Mouse (Mus musculus) lung, adult 2 months (tissue): ENCODE measurements around the gene Ptpdc1.

Experiments
- CTCF ChIP-seq: fragments of 200-500 bp; IDR thresholded peaks from 2 replicates; pipeline ENCODE4 v1.5.1; 2011; ENCODE audit warnings: mild to moderate bottlenecking, low read length, control low read depth; ENCODE audit not compliant: insufficient read depth
- POLR2A ChIP-seq: fragments of 200-500 bp; IDR thresholded peaks from 2 replicates; pipeline ENCODE4 v1.6.1; 2011; ENCODE audit warnings: low read depth, mild to moderate bottlenecking, control low read depth, low read length, borderline replicate concordance; ENCODE audit errors: extremely low read depth

DNA sequence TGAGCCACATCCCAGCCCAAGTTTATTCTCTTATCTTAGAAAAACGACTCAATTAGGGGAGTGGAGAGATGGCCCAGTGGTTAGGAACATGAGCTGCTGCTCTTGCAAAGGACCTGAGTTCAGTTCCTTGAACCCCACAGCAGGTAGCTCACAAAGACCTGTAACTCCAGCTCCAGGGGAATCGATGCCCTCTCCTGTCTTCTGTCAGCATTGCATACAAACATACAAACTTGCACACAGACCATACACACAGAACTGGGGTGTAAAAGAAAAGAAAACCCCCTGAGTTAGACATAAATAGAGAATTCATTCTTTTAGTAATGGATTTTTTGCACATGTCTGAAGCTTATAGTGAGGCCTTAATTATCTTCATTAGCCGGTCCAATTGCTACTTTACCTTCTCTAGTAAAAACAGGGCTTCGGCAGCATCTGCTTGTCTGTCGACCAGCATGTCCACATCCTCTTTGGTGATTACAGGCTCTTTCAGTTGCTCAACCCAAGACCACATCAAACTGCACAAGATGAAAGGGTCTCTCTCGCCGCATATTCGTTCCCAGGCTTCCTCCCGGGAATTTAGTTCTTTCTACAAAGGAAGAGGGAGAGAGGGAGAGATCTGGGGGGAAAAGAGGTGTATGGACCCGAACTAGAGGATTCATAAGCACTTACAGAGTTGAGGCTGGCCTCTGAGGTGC, 42.6 kb downstream of the Ptpdc1 start:
- no peak for TF ChIP-seq CTCF
- no peak for TF ChIP-seq POLR2A
